Mouse (Mus musculus) left cerebral cortex, postnatal 10 days (tissue): ENCODE data around the gene 2410015M20Rik. TPM values are rescaled to one million over a fixed set of nuclear protein-coding genes. Genes with fewer than 3 reads are reported as not detected.
"Not testable (repeated sequence)": the region's sequence is repeated elsewhere in the genome, so short reads cannot be mapped to it uniquely, and the experiment has no call there.

ENCODE experiments used
- DNase-seq, 2 experiments: peaks; one replicate each; pipeline ENCODE4 v3.0.0; 2021 to 2022; ENCODE audit warnings: low spot score in 2 of 2, mixed read lengths in 1 of 2; ENCODE audit errors: extremely low spot score in 1 of 2
- intact Hi-C: fragments of 180-260 bp; cut with DNase I; formaldehyde crosslinking; loops from one replicate; pipeline ENCODE4 v1.15.1; 2025
- total RNA-seq, 2 experiments: library from RNA; stranded (reverse); gene quantifications; 2 replicates each; pipeline ENCODE4 v1.2.3; 2021

The 2410015M20Rik gene
- total RNA-seq, 2 experiments from 2014 or later, result 169 to 171 TPM

DNA sequence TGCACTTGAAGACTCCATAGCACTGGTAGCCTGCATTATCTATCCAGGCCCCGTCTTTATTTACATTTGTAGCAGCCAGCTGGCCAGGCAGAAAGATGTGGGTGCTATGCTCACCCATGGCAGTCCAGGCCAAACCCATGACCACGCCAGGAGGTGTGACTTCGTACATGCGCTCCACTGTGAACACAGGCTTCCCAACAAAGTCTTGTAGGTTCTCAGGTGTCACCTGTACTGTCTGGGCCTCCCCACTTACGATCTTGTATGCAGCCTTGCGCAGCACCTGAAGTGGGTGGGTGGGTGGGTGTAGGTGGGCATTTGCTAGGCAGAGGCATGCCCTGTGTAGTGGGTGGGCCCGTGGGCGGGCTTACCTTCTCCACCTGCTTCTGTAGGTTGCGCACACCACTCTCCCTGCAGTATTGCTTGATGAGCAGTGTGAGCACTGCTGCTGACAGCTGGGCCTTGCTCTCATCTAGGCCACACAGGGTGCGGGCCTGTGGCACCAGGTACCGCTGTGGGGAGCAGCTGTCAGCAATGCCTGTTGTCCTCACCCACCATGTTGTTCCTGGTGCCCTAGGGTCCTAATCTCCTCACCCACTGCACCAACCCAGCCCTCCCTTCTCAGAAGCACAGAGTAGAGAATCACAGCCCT is 5.7 kb upstream of the 2410015M20Rik start:
- no peak for DNase-seq
- intact Hi-C loops, result no loop called here

- intact Hi-C loops, result loop anchor here (5.0 kb wide), 1 partner anchor 58 kb away; the partner anchor contains the start of gene Ranbp3
- DNase-seq, result peak in 1 of 2 experiments; percentile 54
Observed at GRCm38 (mm10) chr17:56614391-56615135, 5.0 kb upstream of the 2410015M20Rik start.

DNA sequence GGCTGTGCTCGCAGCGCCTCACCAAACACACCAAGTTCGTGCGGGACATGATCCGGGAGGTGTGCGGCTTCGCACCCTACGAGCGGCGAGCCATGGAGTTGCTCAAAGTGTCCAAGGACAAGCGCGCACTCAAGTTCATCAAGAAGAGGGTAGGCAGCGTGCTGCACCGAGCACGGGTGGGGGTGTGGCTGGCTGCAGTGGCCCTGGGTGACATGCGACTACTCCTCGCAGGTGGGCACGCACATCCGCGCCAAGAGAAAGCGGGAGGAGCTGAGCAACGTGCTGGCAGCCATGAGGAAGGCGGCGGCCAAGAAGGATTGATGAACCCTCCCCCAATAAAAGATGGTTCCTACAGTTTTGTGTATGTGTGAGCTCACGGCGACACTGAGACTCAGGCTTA is 4.3 kb upstream of the 2410015M20Rik start:
- intact Hi-C loops, result loop anchor here (5.0 kb wide), 1 partner anchor 58 kb away; the partner anchor contains the start of gene Ranbp3
- DNase-seq, result peak in 1 of 2 experiments; percentile 61

- DNase-seq, result peak; percentile 95
- intact Hi-C loops, result loop anchor here (5.0 kb wide), 1 partner anchor 59 kb away; the partner anchor contains the start of gene Ranbp3
Observed at GRCm38 (mm10) chr17:56613236-56613844, 3.8 kb upstream of the 2410015M20Rik start, which contains the start of gene Rpl36. Gene Rpl36 (plus strand): TSS chr17:56613416.

- intact Hi-C loops, result loop anchor here (5.0 kb wide), 1 partner anchor 60 kb away; the partner anchor contains the start of gene Ranbp3
- not testable (repeated sequence) for DNase-seq
Observed at GRCm38 (mm10) chr17:56612565-56612939, 3.0 kb upstream of the 2410015M20Rik start.

- intact Hi-C loops, result loop anchor here (5.0 kb wide), 1 partner anchor 60 kb away; the partner anchor contains the start of gene Ranbp3
- peak in 1 of 2 experiments; percentile 78 for DNase-seq
Observed at GRCm38 (mm10) chr17:56611861-56612564, 2.4 kb upstream of the 2410015M20Rik start.

GRCm38 (mm10) chr17:56611323-56611722 is 1.8 kb upstream of the 2410015M20Rik start:
- intact Hi-C loops, result loop anchor here (5.0 kb wide), 1 partner anchor 61 kb away; the partner anchor contains the start of gene Ranbp3
- DNase-seq, result no peak

GRCm38 (mm10) chr17:56608699-56609098 is 872 bp downstream of the 2410015M20Rik start:
- DNase-seq, result no peak
- intact Hi-C loops, result no loop called here

- no peak for DNase-seq
- intact Hi-C loops, result no loop called here
Observed at GRCm38 (mm10) chr17:56607521-56608062, 2.0 kb downstream of the 2410015M20Rik start.

DNA sequence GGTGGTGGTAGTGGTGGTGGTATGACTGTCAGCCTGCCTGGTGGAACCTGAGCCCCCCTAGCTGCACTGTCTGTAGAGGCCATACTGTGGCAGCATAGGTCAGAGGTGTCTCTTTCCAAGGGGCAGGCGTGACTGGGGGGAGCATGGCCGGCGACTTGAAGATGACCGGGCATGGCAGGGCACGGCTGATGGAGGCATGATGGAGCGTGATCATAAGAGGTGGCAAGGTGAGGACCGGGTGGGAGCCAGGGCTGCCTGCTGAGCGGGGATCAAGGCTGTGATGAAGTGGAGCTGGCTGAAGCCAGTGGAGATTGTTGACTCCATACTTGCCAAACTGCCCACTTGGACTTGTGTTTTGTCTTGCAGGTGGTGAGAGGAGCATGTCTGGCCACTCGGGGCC is 4.1 kb downstream of the 2410015M20Rik start:
- intact Hi-C loops, result no loop called here
- no peak for DNase-seq

DNA sequence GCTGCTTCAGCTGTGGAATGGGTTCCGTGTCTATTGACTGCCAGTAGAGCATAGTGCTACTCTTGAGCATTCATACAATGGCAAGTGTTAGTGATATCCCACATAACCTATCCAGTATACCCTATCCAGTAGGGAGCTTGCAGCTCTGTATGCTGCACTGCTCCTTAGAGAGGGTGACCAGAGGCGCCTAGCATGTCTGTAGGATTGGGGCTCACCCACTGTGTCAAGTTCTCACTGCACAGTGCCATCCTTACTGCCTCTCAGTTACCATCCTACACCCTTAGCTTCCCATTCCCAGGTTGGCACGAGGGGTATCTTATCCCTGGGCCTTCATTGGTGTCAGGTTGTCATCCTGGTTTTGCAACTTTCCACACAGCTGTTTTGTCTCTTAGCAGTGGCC is 5.1 kb downstream of the 2410015M20Rik start:
- DNase-seq, result no peak
- intact Hi-C loops, result no loop called here

GRCm38 (mm10) chr17:56604070-56604380 is 5.5 kb downstream of the 2410015M20Rik start:
- intact Hi-C loops, result no loop called here
- no peak for DNase-seq

GRCm38 (mm10) chr17:56603186-56604069 is 6.1 kb downstream of the 2410015M20Rik start:
- DNase-seq, result no peak
- intact Hi-C loops, result no loop called here

DNA sequence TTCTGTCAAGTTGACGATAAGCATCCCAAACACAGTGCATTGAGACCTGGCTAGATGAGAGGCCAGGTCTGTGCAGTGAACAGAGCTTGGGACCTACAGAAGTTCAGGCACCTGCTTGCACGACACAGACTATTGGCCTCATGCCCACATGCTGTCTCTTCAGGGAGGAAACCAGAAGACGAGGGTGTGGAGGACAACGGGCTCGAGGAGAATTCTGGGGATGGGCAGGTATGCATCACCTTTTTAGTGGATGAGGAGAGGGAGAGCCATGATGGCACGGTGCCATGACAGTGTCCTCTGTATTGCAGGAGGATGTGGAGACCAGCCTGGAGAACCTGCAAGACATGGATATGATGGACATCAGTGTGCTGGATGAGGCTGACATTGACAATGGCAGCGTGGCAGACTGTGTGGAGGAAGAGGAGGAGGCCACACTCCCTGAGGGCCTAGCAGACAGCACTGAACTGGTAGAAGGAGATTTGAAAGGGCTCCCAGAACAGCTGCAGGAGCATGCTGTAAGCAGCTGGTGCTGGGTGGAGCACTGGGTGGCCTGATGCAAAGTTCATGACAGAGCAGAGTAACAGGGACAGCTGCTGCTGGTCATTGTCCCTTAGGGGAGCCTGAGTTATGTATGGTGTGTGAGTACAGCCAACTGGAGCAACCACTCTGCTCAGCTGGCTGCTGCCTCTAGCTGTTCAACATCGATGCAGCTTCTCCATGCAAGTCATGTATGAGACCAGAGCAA is 15.9 kb downstream of the 2410015M20Rik start:
- intact Hi-C loops, result no loop called here

DNA sequence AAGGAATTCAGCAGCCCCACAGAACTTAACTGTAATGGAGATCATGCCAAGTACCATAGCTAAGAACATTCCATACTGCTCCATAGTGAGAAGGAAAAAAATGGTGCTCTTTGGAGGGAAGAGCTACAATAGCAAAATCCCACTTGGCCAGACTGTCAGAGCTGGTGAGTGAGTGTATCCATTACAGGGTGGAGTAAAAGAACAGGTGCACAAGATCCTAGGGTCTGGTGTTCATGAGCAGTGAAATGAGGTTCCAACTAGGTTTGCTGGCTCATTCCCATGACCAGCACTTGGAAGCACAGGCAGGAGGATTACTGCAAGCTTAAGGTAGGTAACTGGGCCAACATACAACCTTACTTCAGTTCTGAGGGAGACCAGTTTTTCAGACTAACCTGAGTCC is 17.0 kb downstream of the 2410015M20Rik start:
- intact Hi-C loops, result no loop called here
- DNase-seq, result no peak

More for the DNA sequence above, 15.9 kb downstream of the 2410015M20Rik start:
- DNase-seq, result peak in 1 of 2 experiments; percentile 59

GRCm38 (mm10) chr17:56588921-56589320 is 20.6 kb downstream of the 2410015M20Rik start:
- intact Hi-C loops, result no loop called here
- no peak for DNase-seq

GRCm38 (mm10) chr17:56587773-56588172 is 21.8 kb downstream of the 2410015M20Rik start:
- DNase-seq, result no peak
- intact Hi-C loops, result no loop called here
